Mouse (Mus musculus) retina, postnatal 7 days (tissue): Measurements from ENCODE around the gene Otulinl.
A peak's percentile ranks its signal among the peaks of the same experiment; 100 is the strongest.

Experiments used
- DNase-seq: peaks from one replicate; pipeline ENCODE4 v3.0.0-alpha.2; 2012; ENCODE audit warnings: low read depth, low spot score

Gene Otulinl

DNA sequence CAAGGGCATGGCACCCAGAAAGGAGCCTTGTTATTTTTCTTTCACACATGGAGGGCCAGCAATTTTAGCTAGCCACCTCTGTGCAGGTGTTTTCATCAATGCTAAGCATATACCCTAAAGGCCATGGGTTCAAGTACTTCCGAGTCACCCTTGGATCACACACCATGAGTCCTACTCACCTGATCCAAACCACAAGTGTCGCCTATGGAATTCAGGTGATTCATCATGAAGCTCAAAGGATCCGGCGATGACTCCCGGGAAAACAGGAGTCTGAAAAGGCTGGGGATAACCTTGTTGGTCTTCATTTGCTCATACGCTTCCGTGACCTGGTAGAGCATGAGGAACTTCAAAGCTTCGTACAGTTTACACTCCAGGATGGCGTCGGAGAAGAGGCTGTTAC is 23.5 kb downstream of the Otulinl start:
- no peak for DNase-seq

DNA sequence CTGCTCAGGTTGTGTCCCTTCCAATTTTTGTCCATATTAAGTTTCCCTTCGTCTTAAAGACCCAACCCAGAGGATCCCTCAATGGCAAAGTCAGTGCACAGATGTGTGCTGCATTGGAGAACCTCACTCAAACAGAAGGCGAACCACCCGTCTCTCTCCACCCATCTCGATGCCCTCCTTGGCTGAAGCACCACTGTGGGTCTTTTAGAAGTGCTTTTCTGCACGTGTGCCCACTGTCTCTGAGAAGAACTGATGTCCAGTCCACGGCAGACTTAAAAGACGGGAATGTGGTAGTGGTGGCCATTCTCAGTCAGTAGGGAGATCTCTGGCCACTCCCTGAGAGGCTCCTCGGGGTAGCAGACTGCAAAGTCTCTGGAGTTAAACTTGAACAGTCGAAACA is 24.8 kb downstream of the Otulinl start:
- DNase-seq: no peak

DNA sequence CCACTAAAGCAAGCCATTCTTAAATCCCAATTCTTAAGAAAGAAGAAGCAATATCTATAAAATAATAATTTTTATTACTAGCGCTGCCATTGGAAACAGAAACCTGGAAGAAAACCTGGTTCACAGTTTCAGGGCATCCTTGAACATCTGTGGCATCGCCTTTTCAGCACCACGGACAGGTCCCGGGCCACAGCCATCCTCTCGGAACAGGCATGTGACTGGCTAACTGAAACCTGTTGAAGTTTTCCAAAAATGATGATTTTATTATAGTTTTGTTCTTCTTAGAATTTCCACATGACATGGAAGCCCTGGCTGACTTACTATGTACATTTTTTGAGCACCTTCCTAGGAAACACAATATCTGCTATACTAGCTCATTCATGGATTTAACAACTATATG is 26.4 kb downstream of the Otulinl start:
- no peak for DNase-seq

- DNase-seq: peak; percentile 42
Measured at GRCm38 (mm10) chr15:27647686-27648085, 33.7 kb downstream of the Otulinl start.

DNA sequence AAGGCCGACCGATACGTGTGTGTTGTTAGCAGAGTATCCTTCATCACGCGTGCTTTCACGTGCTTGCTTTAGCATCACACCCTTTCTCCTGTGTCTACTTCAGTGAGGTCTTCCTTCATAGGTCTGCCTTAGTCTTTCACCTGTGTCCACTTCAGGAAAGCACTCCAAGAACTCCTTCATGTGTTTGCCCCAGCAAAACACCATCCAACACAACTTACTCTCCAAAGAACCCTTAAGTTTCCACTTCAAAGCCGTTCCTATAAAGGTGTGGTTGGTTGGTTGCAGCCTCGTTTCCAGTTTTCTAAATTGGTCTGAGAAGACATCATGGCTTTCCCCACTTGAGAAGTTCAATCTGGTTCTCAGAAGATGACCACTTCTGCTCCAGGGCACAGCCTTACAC is 34.7 kb downstream of the Otulinl start:
- no peak for DNase-seq

GRCm38 (mm10) chr15:27645250-27645649 is 36.1 kb downstream of the Otulinl start:
- DNase-seq: no peak

GRCm38 (mm10) chr15:27642895-27643294 is 38.5 kb downstream of the Otulinl start:
- no peak for DNase-seq

DNA sequence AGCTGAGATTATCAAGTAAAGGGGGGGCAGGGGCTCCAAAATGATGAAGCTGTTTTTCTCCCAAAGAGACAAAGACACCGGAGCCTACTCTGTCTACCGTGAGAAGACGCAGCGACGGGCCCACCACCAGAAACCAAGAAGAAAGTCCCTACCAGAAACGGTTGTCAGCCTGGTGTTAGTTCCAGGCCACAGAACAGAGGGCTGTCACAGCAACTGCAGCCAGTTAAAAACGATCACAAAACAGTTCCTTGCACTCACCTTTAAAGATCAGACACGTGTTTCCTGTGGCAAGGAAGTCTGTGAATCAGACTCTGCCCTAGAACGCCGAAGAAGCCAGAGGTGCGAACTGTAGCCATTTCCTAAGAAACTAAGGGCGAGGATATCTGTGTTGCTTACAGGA is 40.2 kb downstream of the Otulinl start:
- no peak for DNase-seq

- no peak for DNase-seq
Measured at GRCm38 (mm10) chr15:27633941-27634900, 47.2 kb downstream of the Otulinl start.

DNA sequence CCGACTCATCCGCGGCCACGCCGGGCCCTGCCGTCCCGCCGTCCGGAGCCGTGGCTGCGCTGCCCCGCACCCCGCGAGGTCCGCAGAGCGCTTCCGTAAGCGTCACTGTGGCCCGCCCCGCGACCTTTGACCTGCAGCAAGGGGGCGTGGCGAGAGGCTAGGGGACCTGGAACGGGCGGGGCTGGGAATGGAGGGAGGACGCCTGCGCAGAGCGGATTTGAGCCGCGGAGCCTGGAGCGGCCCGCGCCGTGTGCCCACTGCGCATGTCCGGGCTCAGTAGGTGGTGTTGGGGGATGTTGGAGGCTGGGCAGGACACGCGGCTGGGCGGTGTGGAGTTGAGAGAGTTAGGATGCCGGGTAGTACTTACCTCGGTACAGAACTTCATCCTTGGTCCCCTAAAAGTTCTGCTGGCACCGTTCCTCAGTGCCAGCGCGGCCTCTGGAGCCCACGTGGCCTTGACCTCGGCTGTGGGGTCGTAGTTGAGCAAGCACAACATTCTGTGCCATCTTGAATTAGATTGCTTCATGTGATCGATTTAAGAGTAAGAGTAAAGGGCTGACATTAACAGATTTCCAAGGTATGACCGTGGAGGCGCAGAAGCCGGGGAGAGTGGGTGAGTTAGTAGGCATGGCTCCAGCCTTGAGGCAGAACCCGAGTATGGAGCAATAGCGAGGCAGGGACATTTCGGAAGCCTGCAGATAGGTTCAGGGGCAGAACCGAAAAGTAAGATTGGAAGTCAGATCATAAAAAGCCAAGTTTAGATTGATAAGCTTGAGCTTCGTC is 50.6 kb downstream of the Otulinl start, which contains the start of gene Otulin:
Gene Otulin, minus strand, starts transcription at position 93 of the 783 bp plus-strand sequence.
- DNase-seq: peak; percentile 97

- DNase-seq: no peak
Measured at GRCm38 (mm10) chr15:27629800-27630600, 51.4 kb downstream of the Otulinl start.

DNA sequence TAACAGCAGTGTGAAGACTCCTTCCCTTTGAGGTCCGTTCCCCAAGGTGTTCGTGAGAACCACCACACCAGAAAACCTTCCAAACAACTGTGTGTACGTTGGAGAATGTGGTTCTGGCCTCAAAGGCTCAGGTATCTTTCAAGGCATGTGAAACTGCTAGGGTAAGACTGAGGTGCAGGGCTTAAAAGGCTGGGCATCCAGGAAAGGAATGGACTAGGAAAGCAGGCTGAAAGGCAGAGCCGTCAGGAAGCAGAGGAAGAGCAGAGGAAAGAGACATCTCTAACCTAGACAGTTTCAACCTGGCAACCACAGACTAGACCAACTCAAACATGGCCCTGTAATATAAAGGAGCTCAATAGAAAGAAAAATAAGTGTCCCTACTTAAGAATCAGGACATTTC is 52.3 kb downstream of the Otulinl start:
- DNase-seq: no peak

DNA sequence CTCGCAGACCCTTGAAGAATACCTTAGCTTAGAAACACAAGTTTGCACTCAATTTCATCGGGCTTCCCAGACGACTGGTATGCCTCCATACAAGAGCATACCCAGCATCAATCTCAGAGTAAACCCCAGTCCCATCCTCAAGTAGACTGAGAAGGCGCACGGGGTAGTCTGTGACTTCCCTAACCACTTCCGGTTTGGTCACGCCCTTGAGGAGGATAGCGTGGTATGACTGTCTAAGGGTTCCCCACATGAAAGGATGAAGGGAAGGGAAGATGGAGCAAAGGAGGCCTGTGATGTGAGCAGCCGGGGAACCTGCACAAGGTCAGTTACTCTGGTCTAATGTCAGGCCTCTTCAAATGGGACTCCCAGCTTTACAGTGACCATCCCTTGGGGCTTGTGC is 53.6 kb downstream of the Otulinl start:
- DNase-seq: no peak

DNA sequence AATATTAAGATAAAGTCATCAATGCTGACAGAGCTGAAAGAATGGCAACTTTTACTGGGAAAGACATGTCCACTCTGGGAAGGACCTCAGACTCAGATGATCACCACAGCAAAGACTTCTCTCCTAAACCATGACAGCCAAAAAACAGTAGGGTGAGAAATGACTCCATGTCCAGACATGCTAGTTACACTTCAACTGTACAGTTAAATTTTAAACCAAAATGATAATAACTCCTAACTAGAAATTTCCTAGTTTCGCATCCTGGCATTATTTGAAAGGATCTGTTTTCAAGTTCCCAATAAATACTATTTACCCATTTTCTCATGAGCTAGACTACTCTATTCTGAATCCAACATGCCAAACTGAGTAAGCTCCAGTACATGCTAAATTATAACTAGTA is 55.1 kb downstream of the Otulinl start:
- no peak for DNase-seq

GRCm38 (mm10) chr15:27625890-27626255 is 55.5 kb downstream of the Otulinl start:
- no peak for DNase-seq

GRCm38 (mm10) chr15:27625014-27625889 is 56.1 kb downstream of the Otulinl start:
- no peak for DNase-seq

DNA sequence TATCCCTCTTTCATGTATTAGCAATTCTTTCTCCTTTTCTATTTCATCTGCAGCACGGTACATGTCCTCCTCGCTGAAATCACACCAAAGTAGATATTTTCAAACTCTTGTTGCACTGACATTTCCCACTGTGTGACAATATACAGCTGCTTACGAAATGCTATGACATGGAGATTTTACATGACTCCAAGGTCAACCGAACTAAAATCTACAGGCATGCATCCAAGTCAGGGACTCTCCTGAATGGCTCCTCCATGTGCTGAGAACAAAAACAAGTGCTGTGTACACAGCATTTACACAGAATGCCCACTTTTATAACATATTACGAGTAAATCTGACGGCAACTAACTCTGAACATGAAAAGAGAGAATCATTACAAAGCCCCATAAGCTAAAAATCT is 58.1 kb downstream of the Otulinl start:
- no peak for DNase-seq

DNA sequence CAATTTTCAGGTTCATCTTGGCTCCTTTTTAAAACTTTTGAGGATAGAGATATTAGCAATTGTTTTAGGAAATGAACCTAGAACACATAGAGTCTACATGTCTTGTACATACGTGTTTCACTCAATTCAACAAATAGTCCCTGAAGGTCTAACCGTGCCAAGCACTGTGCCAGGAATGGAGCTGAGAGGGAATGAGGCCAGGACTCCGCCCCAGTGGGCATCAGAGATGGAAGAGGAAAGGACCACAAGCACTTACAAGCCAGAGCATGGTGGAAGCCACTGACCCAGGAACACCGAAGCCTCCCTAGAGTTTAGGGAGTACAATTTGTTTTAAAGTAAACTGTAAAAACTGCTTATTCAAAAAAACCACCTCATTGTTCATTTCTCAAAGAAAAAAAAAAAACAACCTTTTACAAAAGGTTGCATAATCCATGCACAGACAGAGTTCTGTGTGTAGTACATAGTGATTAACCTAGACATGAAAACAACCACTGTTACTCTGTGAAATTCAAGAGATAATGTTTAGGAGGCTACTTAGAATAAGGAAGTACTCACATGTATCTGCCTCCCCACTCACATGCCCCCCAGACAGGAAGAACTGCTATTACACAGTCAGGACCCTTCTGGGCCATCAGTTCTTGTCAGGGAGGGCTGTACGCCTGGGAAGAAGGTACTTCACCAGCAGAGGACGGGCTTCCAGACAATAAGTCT is 60.7 kb downstream of the Otulinl start:
- DNase-seq: no peak

- no peak for DNase-seq
Measured at GRCm38 (mm10) chr15:27619683-27620082, 61.7 kb downstream of the Otulinl start.
